Mouse (Mus musculus) cortical plate, adult 2 months (tissue): ENCODE results near the gene Lmo3.

ENCODE experiments used
- CTCF ChIP-seq: fragments of 200-500 bp; IDR thresholded peaks from 2 replicates; pipeline ENCODE4 v1.5.1; 2011; ENCODE audit warnings: mild to moderate bottlenecking, control low read depth, low read length; ENCODE audit not compliant: insufficient read depth; ENCODE audit errors: extremely low read depth
- POLR2A ChIP-seq: fragments of 200-500 bp; IDR thresholded peaks from 2 replicates; pipeline ENCODE4 v1.6.1; 2011; ENCODE audit warnings: mild to moderate bottlenecking, low read length, control low read depth; ENCODE audit not compliant: insufficient read depth; ENCODE audit errors: extremely low read depth

GRCm38 (mm10) chr6:138552144-138552543 lies 29.6 kb downstream of the Lmo3 start:
- TF ChIP-seq CTCF (no peak), POLR2A (no peak)
